Mouse (Mus musculus): Measurements from ENCODE around the gene Ssbp3. TPM values are rescaled to one million over a fixed set of nuclear protein-coding genes. Genes with fewer than 3 reads are reported as not detected.

The Ssbp3 gene
- polyA plus RNA-seq, 1 experiment from 2014 or later, result 31.5 TPM

DNA sequence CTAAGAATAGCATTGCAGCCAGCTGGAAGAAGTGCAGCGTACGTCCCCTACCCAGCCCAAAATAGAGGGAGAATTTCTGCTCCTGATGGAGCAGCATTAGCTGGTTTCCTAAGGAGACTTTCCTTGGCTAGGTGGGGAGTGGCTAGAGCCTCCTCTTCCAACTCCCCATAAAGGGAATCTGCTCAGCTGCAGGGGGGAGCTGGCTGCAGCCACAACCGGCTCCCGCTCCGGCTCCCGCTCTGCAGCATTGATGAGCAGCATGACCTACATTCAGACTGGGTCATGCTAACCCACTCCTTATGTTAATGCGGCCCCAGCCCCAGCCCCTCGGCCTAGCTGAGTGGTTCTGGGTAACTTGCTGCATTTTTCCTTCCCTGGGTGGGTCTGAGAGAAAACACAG, 128.8 kb downstream of the Ssbp3 start:
- no peak for ATAC-seq (ENCODE audit: low read depth)
- no peak overlapping the region for H3K9ac ChIP-seq (ENCODE audit: low read depth, low read length)
- no peak overlapping the region for H3K4me2 ChIP-seq (ENCODE audit: low read depth, low read length)
- WGBS (ENCODE audit: insufficient replicate concordance), result 87% methylated on average over 8 of the region's 8 CpGs
- H3K36me3 ChIP-seq (ENCODE audit: control insufficient read depth, insufficient read depth), result peaks cover 24% of the 10 kb centered on the region
- no peaks in the 10 kb centered on the region for H3K27me3 ChIP-seq (ENCODE audit: control insufficient read depth, insufficient read depth, low read depth, low read length)
- H3K27ac ChIP-seq (ENCODE audit: low read length), result no peak overlapping the region
- no peaks in the 10 kb centered on the region for H3K4me1 ChIP-seq (ENCODE audit: control insufficient read depth, low read depth, low read length)
- H3K4me3 ChIP-seq (ENCODE audit: low read depth, low read length), result no peak overlapping the region
- H3K9me3 ChIP-seq (replicated peaks; ENCODE audit: control insufficient read depth, low read length), result no peaks in the 10 kb centered on the region

DNA sequence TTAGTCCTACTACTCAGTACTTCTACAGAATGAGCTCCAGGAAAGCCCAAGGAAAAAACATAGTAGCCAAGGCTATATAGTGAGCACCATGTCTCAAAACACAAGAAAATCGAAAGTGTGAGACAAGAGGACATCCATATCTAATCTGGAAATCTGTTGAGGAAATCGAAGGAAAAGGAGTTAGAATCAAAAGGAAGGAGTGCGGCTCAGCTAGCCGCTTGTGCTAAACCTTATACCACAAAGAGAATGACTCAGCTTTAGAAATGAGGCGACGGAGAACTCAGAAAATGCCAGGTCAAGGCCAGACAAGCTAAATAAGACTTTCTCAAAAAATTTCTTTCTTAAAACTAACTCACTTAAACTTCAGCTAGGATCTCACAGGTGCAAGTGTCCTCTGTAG, 131.8 kb downstream of the Ssbp3 start:
- no peak overlapping the region for H3K4me2 ChIP-seq (ENCODE audit: low read depth, low read length)
- H3K4me3 ChIP-seq (ENCODE audit: low read depth, low read length), result no peak overlapping the region
- H3K27me3 ChIP-seq (ENCODE audit: control insufficient read depth, insufficient read depth, low read depth, low read length), result no peaks in the 10 kb centered on the region
- H3K27ac ChIP-seq (ENCODE audit: low read length), result no peak overlapping the region
- no peak for ATAC-seq (ENCODE audit: low read depth)
- H3K9ac ChIP-seq (ENCODE audit: low read depth, low read length), result no peak overlapping the region
- WGBS (ENCODE audit: insufficient replicate concordance), result 51% methylated on average over 6 of the region's 6 CpGs
- no peaks in the 10 kb centered on the region for H3K9me3 ChIP-seq (replicated peaks; ENCODE audit: control insufficient read depth, low read length)
- H3K36me3 ChIP-seq (ENCODE audit: control insufficient read depth, insufficient read depth), result peaks cover 37% of the 10 kb centered on the region
- H3K4me1 ChIP-seq (ENCODE audit: control insufficient read depth, low read depth, low read length), result no peaks in the 10 kb centered on the region

DNA sequence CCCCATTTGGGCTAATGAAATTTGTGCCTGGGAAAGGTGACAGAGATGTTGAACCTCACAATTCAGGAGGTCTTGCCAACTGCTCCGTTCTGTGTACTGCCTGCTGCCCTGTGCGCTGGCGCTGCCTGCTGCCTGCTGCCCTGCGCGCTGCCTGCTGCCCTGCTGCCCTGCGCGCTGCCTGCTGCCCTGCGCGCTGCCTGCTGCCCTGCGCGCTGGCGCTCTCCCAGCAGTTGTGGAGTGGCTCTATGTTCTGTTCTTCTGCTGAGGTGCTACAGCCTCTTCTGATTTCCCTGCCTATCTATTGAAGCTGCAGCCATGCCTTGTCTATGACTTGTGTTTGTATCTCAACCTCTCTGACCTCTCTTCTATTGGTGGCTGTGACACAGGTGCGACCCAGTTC, 134.7 kb downstream of the Ssbp3 start:
- Histone ChIP-seq H3K4me1 (ENCODE audit: control insufficient read depth, low read depth, low read length) (no peaks in the 10 kb centered on the region), H3K4me2 (ENCODE audit: low read depth, low read length) (no peak overlapping the region), H3K9me3 (replicated peaks; ENCODE audit: control insufficient read depth, low read length) (no peaks in the 10 kb centered on the region), H3K27ac (ENCODE audit: low read length) (no peak overlapping the region), H3K36me3 (ENCODE audit: control insufficient read depth, insufficient read depth) (peaks cover 37% of the 10 kb centered on the region), H3K4me3 (ENCODE audit: low read depth, low read length) (no peak overlapping the region), H3K9ac (ENCODE audit: low read depth, low read length) (no peak overlapping the region), H3K27me3 (ENCODE audit: control insufficient read depth, insufficient read depth, low read depth, low read length) (no peaks in the 10 kb centered on the region)
- 94% methylated on average over 13 of the region's 13 CpGs for WGBS (ENCODE audit: insufficient replicate concordance)
- no peak for ATAC-seq (ENCODE audit: low read depth)

DNA sequence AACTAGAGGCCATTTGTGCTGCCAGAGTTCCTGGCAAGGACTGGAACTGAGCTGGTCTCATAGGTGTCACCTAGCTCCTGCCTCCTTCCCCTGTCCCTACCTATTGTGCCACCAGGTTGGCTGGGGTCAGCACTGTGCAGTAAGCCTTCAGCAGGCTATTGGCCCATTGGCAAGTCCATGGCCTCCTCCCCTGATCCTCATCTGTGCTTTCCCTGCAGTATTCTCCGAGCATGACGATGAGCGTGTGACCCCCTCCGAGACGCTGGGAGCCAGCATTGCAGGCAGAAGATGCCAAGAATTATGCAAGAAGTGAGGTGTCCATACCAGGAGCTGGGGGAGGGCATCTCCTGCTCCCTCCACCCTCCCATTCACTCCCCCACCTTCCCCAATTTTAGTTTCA, 137.3 kb downstream of the Ssbp3 start:
- H3K4me3 ChIP-seq (ENCODE audit: low read depth, low read length), result no peak overlapping the region
- 89% methylated on average over 5 of the region's 5 CpGs for WGBS (ENCODE audit: insufficient replicate concordance)
- H3K27ac ChIP-seq (ENCODE audit: low read length), result no peak overlapping the region
- peaks cover 22% of the 10 kb centered on the region for H3K36me3 ChIP-seq (ENCODE audit: control insufficient read depth, insufficient read depth)
- H3K4me1 ChIP-seq (ENCODE audit: control insufficient read depth, low read depth, low read length), result no peaks in the 10 kb centered on the region
- ATAC-seq (ENCODE audit: low read depth), result no peak
- H3K4me2 ChIP-seq (ENCODE audit: low read depth, low read length), result no peak overlapping the region
- no peaks in the 10 kb centered on the region for H3K27me3 ChIP-seq (ENCODE audit: control insufficient read depth, insufficient read depth, low read depth, low read length)
- no peaks in the 10 kb centered on the region for H3K9me3 ChIP-seq (replicated peaks; ENCODE audit: control insufficient read depth, low read length)
- H3K9ac ChIP-seq (ENCODE audit: low read depth, low read length), result no peak overlapping the region

DNA sequence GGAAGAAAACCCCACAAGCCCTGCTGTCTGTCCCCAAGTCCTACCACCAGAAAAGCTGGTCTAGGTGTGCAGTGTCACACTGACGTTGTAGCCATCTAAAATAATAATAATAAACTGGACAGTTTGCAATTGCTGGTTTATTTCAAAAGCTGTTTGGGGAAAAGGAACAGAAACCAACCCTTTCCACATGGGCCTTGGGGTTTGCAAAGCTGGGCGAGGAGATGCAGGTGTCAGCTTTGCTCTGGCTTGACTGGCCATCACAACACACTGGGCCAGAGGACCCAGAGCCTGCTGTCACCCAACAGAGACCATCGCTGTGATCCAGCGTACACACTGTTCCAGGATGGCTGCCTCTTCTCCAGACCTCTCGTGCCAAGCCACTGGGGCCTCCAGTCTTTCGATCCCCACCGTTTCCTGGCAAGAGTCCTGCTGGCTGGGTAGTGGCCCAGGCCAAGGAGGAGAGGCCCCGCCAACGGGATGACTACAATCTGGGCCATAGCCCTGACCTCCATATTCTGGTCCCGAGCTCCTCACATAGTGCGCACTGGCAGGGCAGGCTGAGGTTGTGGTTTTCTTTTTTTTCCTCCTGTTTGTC, 138.2 kb downstream of the Ssbp3 start:
- H3K4me3 ChIP-seq (ENCODE audit: low read depth, low read length), result no peak overlapping the region
- 88% methylated on average over 11 of the region's 11 CpGs for whole genome bisulfite sequencing (ENCODE audit: insufficient replicate concordance)
- no peak overlapping the region for H3K9ac ChIP-seq (ENCODE audit: low read depth, low read length)
- H3K27ac ChIP-seq (ENCODE audit: low read length), result no peak overlapping the region
- peaks cover 22% of the 10 kb centered on the region; the same call in 1 of the 2 replicates for H3K36me3 ChIP-seq (ENCODE audit: control insufficient read depth, insufficient read depth)
- H3K9me3 ChIP-seq (replicated peaks; ENCODE audit: control insufficient read depth, low read length), result no peaks in the 10 kb centered on the region
- ATAC-seq (ENCODE audit: low read depth), result no peak
- no peaks in the 10 kb centered on the region for H3K27me3 ChIP-seq (ENCODE audit: control insufficient read depth, insufficient read depth, low read depth, low read length)
- no peak overlapping the region for H3K4me2 ChIP-seq (ENCODE audit: low read depth, low read length)
- H3K4me1 ChIP-seq (ENCODE audit: control insufficient read depth, low read depth, low read length), result no peaks in the 10 kb centered on the region

DNA sequence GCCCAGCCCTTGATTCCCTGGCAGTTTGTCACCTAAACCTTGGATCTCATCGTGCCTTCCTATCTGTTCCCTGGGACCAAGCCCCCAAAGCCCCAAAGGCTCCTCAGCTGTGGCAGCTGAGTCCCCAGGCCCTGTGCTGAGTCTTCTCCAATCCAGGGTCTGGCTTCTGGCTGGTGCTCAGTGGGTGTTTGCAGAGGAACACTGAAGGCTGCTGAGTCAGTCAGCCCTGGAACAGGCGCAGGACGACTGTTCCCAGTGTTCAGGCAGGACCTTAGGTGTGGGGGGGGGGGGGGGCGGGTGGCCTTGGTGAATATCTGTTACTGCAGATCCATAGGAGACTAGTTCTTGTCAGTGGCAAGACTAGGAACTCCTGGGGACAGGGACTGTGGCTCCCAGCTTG, 141.4 kb downstream of the Ssbp3 start:
- ATAC-seq (ENCODE audit: low read depth), result no peak
- H3K27me3 ChIP-seq (ENCODE audit: control insufficient read depth, insufficient read depth, low read depth, low read length), result no peaks in the 10 kb centered on the region

DNA sequence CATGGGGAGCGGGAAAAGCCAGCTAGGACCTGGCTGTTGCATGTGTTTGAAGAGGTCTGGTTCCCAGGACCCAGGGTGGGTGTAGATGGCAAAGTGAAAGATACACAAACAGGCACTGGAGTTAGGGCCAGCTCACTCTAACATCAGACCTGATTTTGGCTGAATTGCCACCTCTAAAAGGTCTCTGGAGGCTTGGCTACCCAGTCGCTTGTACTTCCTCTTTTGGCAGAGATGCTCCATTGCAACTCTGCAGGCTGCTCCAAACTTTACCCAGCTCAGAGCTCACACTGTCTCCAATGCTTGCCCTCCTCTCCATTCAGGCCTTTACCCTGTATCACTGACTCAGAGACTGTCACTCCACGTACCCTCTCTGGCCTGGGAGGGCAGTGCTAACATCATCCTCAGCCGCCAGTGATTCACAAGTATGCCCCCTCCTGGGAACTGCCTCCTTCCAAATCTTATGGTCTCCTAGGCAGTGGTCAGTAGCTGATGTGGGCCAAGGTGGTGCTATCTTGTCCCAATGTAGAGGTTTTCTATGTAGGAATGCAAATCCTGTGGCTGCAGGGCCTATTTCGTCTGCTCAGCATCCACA, 142.6 kb downstream of the Ssbp3 start:
- no peak overlapping the region for H3K4me3 ChIP-seq (ENCODE audit: low read depth, low read length)
- H3K36me3 ChIP-seq (ENCODE audit: control insufficient read depth, insufficient read depth), result peaks cover 5% of the 10 kb centered on the region; the same call in 1 of the 2 replicates
- H3K4me1 ChIP-seq (ENCODE audit: control insufficient read depth, low read depth, low read length), result no peaks in the 10 kb centered on the region
- H3K27ac ChIP-seq (ENCODE audit: low read length), result no peak overlapping the region
- H3K9ac ChIP-seq (ENCODE audit: low read depth, low read length), result no peak overlapping the region
- no peak for ATAC-seq (ENCODE audit: low read depth)
- H3K9me3 ChIP-seq (replicated peaks; ENCODE audit: control insufficient read depth, low read length), result no peaks in the 10 kb centered on the region
- H3K4me2 ChIP-seq (ENCODE audit: low read depth, low read length), result no peak overlapping the region
- no peaks in the 10 kb centered on the region for H3K27me3 ChIP-seq (ENCODE audit: control insufficient read depth, insufficient read depth, low read depth, low read length)
- WGBS (ENCODE audit: insufficient replicate concordance), result 50% methylated on average over 5 of the region's 5 CpGs

More for the DNA sequence above, 141.4 kb downstream of the Ssbp3 start:
- no peak overlapping the region for H3K27ac ChIP-seq (ENCODE audit: low read length)
- no peak overlapping the region for H3K4me3 ChIP-seq (ENCODE audit: low read depth, low read length)
- peaks cover 8% of the 10 kb centered on the region; the same call in 1 of the 2 replicates for H3K36me3 ChIP-seq (ENCODE audit: control insufficient read depth, insufficient read depth)
- H3K9ac ChIP-seq (ENCODE audit: low read depth, low read length), result no peak overlapping the region
- no peaks in the 10 kb centered on the region for H3K4me1 ChIP-seq (ENCODE audit: control insufficient read depth, low read depth, low read length)
- no peak overlapping the region for H3K4me2 ChIP-seq (ENCODE audit: low read depth, low read length)
- 54% methylated on average over 4 of the region's 4 CpGs for WGBS (ENCODE audit: insufficient replicate concordance)
- H3K9me3 ChIP-seq (replicated peaks; ENCODE audit: control insufficient read depth, low read length), result no peaks in the 10 kb centered on the region

DNA sequence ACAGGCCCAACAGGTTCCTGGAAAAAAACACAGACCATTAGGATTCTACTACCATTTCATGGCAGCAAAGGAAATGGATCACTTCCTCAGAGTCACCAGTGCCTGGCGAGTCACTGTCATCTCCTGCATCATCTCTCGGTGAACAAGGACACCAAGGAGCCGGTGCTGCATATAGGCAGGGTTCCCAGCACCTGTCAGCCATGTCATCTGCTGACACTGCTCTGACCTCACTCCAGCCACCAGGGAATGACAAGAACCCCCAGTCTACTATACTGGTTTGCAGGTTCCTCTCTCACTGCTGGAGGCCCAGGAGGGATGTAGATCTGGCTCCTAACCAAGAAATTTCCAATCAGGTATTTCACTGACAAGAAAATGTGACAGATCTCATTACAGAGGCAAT, 145.6 kb downstream of the Ssbp3 start:
- no peaks in the 10 kb centered on the region for H3K4me1 ChIP-seq (ENCODE audit: control insufficient read depth, low read depth, low read length)
- no peak overlapping the region for H3K4me3 ChIP-seq (ENCODE audit: low read depth, low read length)
- H3K4me2 ChIP-seq (ENCODE audit: low read depth, low read length), result no peak overlapping the region
- H3K36me3 ChIP-seq (ENCODE audit: control insufficient read depth, insufficient read depth), result peaks cover 3% of the 10 kb centered on the region
- no peak for ATAC-seq (ENCODE audit: low read depth)
- H3K9me3 ChIP-seq (replicated peaks; ENCODE audit: control insufficient read depth, low read length), result no peaks in the 10 kb centered on the region
- H3K9ac ChIP-seq (ENCODE audit: low read depth, low read length), result no peak overlapping the region
- H3K27me3 ChIP-seq (ENCODE audit: control insufficient read depth, insufficient read depth, low read depth, low read length), result no peaks in the 10 kb centered on the region
- H3K27ac ChIP-seq (ENCODE audit: low read length), result no peak overlapping the region
- 72% methylated on average over 3 of the region's 3 CpGs for WGBS (ENCODE audit: insufficient replicate concordance)

DNA sequence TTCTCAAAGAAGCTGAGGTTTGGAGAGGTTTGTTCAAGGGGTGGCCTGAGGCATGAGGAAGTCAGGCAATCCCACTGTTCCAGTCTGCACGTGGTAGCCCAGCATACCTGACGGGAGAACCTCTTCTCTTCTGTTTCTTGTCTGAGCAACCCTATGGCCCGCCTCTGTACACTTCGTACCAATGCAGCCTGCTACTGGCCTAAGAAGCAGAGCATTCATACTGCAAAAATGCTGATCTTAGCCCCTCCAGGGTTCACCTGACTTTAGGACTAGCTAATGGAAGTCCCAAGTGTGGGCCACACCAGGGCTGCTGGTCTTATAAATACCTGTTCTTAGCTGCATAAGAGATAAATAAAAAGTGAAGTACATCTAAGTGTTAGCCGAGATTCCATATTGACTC, 147.8 kb downstream of the Ssbp3 start:
- Histone ChIP-seq H3K9ac (ENCODE audit: low read depth, low read length) (no peak overlapping the region), H3K27me3 (ENCODE audit: control insufficient read depth, insufficient read depth, low read depth, low read length) (no peaks in the 10 kb centered on the region), H3K9me3 (replicated peaks; ENCODE audit: control insufficient read depth, low read length) (no peaks in the 10 kb centered on the region), H3K36me3 (ENCODE audit: control insufficient read depth, insufficient read depth) (peaks cover 6% of the 10 kb centered on the region), H3K4me2 (ENCODE audit: low read depth, low read length) (no peak overlapping the region), H3K4me1 (ENCODE audit: control insufficient read depth, low read depth, low read length) (no peaks in the 10 kb centered on the region), H3K27ac (ENCODE audit: low read length) (no peak overlapping the region), H3K4me3 (ENCODE audit: low read depth, low read length) (no peak overlapping the region)
- ATAC-seq (ENCODE audit: low read depth), result no peak
- WGBS (ENCODE audit: insufficient replicate concordance), result 68% methylated on average over 5 of the region's 5 CpGs

All from liver, embryonic 16.5 days (tissue).